Mouse (Mus musculus): Measurements from ENCODE around the gene Dpm2.

Gene Dpm2

GRCm38 (mm10) chr2:32582830-32583799 lies 12.5 kb downstream of the Dpm2 start:
- peak in 1 of 2 experiments; percentile 94 for DNase-seq (ENCODE audit: low spot score in 2 of 2)

DNA sequence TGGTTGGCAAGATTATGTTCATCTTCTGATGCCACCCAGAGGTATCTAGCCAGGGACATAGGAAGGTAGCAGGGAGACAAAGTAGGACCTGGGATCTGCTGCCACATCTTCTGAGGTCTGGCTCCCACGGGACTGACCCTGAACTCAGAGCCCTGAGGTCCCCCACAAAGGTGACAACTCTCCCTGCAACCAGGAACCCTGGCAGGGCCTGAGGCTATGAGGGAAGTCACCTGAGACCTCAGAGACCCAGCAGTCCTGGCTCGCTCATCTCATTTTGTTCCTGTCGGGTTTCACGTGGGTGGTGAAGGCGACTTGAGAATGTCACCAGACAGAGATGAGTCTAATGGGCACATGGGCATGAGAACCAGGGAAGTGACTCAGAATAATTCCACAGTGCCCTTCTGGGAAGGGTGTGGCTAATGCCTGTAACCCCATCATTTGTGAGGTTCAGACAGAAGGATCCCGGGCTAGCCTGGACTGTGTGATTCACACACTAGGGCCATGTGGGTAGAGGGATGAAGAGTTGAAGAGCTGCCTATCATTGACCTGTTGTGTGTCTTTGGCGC lies 14.6 kb downstream of the Dpm2 start:
- no peak for DNase-seq (ENCODE audit: low spot score in 2 of 2)

DNA sequence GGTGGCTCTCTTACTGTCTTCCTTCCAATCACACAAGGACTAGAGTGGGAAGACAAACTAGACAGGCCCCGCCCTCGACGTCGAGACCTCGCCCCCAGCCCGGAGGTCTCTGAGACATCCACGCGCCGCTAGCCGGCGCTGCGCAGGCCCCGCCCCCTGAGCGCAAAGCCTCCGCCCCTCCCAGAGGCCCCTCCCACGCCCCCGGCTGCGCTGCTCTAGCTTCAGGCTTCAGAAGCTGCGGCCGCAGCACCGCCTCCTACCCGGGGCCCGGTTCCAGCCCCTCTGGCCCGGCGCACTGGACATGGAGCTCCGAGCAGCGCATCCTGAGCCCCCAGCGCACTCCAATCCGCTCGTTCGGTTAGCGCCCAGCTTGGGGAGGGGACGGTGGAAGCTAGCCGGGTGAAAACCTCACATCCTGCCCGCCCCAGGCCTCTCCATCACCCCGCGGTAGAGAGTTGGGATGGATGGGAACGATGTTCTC lies 16.3 kb downstream of the Dpm2 start, which contains the start of gene St6galnac4:
TSS of gene St6galnac4 (plus strand) at position 225 of the 481 bp plus-strand sequence.
- peak in 1 of 2 experiments; percentile 88 for DNase-seq (ENCODE audit: low spot score in 2 of 2)

DNA sequence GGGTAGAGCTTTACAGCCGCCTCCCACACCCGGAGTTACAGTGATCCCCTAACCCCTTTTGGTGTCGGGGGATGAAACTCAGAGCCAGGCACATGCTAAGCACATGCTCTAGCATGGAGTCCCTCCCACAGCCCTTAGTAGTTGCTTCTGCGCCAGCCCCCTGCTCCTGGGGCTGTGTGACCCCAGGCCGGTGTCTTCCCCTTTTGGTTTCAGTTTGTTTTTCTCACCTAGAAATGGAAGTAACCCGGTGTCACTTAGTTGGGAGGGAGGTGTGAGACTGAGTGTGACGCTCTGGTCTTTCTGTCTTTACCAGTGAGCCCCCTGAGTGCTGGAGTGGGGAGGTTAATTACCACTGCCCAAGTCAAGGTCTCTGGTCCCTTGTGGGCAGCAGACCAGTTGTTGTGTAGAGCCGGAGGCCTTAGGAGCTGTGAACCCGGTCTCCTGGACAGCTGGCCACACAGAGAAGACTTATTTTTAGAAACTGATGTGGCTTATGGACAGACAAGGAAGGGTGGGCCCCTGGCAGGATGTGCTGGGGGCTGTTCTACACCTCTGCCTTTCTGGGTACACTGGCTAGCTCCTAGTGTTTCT lies 17.2 kb downstream of the Dpm2 start:
- no peak for DNase-seq (ENCODE audit: low spot score in 2 of 2)

- no peak for DNase-seq (ENCODE audit: low spot score in 2 of 2)
Measured at GRCm38 (mm10) chr2:32589213-32589795, 18.6 kb downstream of the Dpm2 start.

DNA sequence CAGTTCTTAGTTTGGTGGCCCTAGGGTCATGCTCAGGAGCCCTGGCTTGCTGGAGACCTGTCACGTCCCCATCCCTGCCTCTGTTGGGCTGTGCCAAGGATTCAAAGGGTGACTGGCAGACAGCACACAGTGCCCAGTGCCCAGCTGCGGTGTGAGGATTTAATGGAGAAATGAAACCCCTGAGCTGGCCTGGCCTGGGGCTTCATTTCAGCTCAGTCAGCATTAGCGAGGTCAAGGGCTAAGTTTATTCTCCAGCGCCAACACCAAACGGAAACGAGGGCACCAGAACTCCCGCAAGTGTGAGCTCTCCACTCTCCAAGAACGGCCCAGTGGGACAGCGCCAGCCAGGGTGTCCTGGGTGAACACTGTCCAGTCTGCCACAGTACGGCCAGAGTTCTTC lies 19.6 kb downstream of the Dpm2 start:
- no peak for DNase-seq (ENCODE audit: low spot score in 2 of 2)

- no peak for DNase-seq (ENCODE audit: low spot score in 2 of 2)
Measured at GRCm38 (mm10) chr2:32591249-32591648, 20.6 kb downstream of the Dpm2 start.

DNA sequence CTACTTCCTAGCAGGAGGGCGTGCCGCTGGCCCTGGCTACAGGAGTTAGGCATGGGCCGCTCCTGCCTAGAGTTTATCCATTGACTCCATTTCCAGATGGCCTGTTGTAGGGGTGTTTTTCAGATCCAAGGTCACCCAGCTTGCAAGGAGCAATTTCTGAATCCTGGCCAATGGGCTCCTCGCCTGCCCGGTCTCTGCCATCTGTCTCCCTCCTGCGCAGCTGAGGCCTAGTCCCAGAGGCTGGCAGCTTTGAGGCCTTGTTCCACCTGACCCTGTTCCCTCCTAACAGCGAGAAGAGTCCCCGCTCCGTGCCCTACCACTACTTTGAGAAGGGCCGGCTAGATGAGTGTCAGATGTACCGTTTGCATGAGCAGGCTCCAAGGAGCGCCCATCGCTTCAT lies 26.1 kb downstream of the Dpm2 start:
- DNase-seq (ENCODE audit: low spot score in 2 of 2) = no peak

DNA sequence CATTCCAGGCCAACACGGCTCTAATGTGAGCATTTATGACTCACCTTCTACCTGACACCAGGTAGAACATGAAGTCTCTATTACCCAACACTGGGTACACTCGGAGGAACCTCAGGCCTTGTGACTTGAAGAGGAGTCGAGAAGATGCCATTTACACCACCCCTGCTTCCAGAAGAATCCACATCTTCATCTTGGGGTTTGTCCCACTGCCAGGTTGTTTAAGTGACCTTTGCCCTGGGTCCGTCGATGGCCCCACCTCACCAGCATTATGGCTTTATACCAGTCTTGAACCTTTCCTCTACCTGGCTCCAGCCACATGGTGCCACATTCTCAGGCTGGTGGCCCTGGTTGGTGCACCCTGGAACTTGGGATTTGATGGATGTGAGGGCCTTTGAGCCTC lies 26.6 kb downstream of the Dpm2 start:
- no peak for DNase-seq (ENCODE audit: low spot score in 2 of 2)

GRCm38 (mm10) chr2:32597699-32598098 lies 27.0 kb downstream of the Dpm2 start:
- DNase-seq (ENCODE audit: low spot score in 2 of 2) = no peak

GRCm38 (mm10) chr2:32598506-32598905 lies 27.8 kb downstream of the Dpm2 start:
- no peak for DNase-seq (ENCODE audit: low spot score in 2 of 2)

DNA sequence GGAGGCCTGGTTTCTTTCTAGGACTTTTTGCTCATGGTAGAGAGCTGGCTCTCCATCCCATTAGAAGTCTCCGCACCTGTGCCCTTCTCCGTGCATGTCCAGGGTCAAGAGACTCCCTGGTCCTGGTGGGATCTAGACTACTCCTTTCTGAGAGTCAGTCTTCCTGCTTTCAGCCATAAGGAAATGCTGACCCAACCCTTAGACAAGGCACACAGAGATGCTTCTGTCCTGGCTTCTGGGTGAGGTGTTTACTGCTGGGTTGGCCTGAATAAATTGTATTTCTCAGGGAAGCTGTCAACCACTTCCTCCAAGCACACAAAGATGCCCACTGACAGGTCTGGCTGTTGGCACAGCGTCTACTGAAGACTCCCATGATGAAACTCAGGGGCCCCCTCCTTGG lies 28.8 kb downstream of the Dpm2 start, which contains the start of gene St6galnac6:
TSS of gene St6galnac6 (plus strand) at position 301 of the 400 bp plus-strand sequence.
- no peak for DNase-seq (ENCODE audit: low spot score in 2 of 2)

- no peak for DNase-seq (ENCODE audit: low spot score in 2 of 2)
Measured at GRCm38 (mm10) chr2:32601417-32602065, 30.9 kb downstream of the Dpm2 start.

DNA sequence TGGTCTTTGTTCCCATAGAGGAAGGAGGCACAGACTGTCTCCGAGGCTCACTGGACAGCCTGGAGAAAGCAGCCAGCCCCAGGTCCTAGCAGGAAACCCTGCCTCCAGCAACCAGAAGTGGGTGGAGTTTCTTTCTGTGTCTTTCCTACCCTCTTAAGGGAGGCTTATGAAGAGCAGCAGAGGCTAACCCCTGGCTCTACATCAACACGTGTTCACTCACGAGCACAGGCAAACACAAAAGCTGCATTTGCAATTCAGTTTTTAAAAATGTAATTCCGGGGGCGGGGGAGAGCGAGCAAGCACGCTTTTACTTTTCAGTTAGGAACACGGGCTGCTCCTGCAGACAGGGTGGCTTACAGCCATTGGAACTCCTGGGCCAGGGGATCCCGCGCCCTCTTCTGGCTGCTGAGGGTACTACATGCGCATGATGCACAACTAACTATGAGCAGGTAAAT lies 32.0 kb downstream of the Dpm2 start:
- DNase-seq (ENCODE audit: low spot score in 2 of 2) = peak in 1 of 2 experiments; percentile 93

GRCm38 (mm10) chr2:32604631-32605030 lies 34.0 kb downstream of the Dpm2 start:
- DNase-seq (ENCODE audit: low spot score in 2 of 2) = no peak

GRCm38 (mm10) chr2:32606161-32607142 lies 35.8 kb downstream of the Dpm2 start:
- peak in 1 of 2 experiments; percentile 80 for DNase-seq (ENCODE audit: low spot score in 2 of 2)

- DNase-seq (ENCODE audit: low spot score in 2 of 2) = peak in 1 of 2 experiments; percentile 57
Measured at GRCm38 (mm10) chr2:32607262-32607947, 36.7 kb downstream of the Dpm2 start.

- DNase-seq (ENCODE audit: low spot score in 2 of 2) = peak in 1 of 2 experiments; percentile 55
Measured at GRCm38 (mm10) chr2:32608141-32608777, 37.6 kb downstream of the Dpm2 start.

All from left cerebral cortex, adult 9 months (tissue).